Mouse (Mus musculus) heart, postnatal 4 days (tissue): Measurements from ENCODE around the gene Ccdc120. TPM values are rescaled to one million over a fixed set of nuclear protein-coding genes. Genes with fewer than 3 reads are reported as not detected.

Experiments used
- DNase-seq: peaks from one replicate; pipeline ENCODE4 v3.0.0; 2021
- total RNA-seq, 2 experiments: library from RNA; stranded (reverse); gene quantifications; 2 replicates each; pipeline ENCODE4 v1.2.3; 2021

The Ccdc120 gene
- total RNA-seq: 1 to 10 TPM; 1.2 to 3.0 TPM

DNA sequence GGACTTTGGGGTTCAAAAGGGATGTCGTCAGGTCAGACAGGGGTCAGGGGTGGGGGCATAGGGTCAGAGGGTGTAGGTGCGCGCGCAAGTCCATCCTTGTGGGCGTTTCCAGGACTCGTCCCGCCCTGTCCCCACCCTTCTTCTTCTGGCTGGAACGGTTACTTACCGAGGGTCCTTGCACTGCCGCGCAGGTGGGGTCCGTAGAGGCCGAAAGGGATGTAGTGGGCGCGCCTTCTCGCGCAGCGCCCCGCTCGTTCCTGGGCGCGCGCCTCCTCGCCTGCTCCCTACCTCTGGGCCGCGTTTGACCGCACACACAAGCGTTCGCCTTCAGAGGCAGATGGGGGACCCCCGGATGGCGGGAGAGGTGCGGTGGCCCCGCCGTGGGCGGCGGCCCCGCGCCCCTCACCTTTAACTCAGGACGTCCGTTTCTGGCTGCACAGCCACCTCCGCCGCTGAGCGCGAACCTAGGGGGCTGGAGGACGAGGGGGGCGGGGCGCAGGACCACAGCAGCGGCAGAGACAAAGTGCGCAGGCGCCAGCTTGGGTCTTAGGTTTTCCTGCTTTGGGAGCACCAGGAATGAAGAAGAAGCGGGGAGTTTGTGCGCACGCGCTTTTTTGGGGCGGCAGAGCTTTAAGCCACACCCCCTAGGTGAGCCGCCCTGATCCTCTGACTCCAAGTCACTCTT lies at the start of gene Ccdc120:
Gene Ccdc120 (minus strand): TSS at position 474 of the 685 bp plus-strand sequence.
- peak; percentile 67 for DNase-seq

- no peak for DNase-seq
These were observed 46.6 kb upstream of the Ccdc120 start for GRCm38 (mm10) chrX:7797327-7797726.

DNA sequence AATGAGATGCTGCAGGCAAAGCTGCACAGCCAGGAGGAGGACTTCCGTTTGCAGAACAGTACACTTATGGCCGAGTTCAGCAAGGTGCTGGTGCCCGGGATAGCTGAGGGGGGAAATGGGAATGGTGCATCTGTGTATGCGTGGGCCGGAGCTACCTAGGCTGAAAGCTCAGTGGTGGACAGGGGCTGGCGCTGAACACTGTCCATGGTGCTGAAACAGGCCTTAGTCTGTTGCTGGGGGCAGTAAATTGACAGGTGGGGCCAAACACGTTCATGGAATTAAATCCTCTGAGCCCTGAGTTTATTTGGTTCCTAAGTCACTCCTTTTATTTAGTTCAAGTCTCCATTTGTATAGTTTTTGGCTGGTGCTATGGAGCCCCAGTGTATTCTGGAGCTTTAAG lies 44.3 kb upstream of the Ccdc120 start:
- DNase-seq: peak; percentile 60

DNA sequence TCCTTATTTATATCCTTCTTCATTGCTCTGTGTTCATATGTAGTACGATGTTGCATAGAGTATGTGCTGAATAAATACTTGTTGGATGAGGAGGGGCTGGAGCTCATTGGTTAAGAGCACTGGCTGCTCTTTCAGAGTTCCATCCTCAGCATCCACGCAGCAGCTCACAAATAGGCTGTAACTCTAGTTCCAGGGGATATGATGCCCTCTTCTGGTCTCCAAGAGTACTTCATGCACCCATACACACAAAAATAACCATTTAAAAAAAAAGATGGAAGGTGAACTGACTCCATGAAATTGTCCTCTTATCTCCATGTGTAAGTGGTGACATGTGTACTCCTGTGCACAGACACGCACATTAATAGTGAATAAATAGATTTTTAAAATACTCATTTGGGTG lies 42.7 kb upstream of the Ccdc120 start:
- DNase-seq: no peak

DNA sequence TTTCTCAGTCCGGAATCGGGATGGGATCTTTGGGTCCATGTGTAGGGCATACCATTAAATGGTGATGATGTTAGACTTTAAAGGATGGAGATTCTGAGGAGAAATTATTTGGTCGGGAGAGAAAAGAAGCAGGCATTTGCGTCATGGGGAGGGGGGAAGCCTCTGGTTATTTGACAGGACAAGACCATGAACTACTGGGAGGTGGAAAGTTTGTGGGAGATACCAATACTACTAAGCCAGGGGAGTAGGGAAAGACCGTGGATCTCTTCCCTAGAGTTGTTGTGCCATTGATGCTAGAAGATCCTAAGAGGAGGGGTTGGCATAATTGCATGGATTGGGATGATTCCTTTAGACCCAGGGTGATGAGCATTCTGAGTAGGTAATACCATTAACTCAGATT lies 39.6 kb upstream of the Ccdc120 start:
- no peak for DNase-seq

DNA sequence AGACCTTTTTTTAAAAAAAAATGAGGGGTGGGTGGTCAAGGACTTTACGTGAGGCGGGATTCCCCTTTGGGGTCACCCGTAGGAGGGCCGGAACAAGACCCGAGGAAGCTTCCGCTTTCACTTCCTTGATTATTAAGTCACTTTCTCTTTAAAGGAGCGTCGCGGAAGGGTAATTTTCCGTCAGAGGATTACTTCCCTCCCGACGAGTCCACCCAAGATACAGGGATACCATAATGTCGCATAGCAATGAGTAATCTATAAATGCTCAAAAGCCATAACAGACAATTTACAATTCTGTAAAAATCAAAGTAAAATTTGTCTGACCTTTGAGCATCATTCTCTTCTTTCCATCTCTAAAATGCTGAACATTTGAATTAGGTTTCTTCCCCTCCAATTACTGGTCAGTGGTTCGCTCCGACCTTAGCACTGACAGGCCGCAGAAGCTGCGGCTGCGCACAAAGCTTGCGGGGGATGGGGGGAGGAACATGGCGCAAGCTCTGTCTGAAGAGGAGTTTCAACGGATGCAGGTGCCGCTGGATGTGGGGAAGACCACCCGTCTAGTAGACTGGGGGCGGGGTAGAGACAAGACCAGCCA lies 38.9 kb upstream of the Ccdc120 start, which contains the start of gene Gripap1:
Gene Gripap1 (plus strand): TSS at position 224 of the 595 bp plus-strand sequence.
- DNase-seq: peak; percentile 71

GRCm38 (mm10) chrX:7782603-7783092 lies 31.9 kb upstream of the Ccdc120 start:
- no peak for DNase-seq

GRCm38 (mm10) chrX:7779294-7779693 lies 28.6 kb upstream of the Ccdc120 start:
- DNase-seq: no peak

GRCm38 (mm10) chrX:7778450-7779244 lies 27.9 kb upstream of the Ccdc120 start:
- DNase-seq: no peak

DNA sequence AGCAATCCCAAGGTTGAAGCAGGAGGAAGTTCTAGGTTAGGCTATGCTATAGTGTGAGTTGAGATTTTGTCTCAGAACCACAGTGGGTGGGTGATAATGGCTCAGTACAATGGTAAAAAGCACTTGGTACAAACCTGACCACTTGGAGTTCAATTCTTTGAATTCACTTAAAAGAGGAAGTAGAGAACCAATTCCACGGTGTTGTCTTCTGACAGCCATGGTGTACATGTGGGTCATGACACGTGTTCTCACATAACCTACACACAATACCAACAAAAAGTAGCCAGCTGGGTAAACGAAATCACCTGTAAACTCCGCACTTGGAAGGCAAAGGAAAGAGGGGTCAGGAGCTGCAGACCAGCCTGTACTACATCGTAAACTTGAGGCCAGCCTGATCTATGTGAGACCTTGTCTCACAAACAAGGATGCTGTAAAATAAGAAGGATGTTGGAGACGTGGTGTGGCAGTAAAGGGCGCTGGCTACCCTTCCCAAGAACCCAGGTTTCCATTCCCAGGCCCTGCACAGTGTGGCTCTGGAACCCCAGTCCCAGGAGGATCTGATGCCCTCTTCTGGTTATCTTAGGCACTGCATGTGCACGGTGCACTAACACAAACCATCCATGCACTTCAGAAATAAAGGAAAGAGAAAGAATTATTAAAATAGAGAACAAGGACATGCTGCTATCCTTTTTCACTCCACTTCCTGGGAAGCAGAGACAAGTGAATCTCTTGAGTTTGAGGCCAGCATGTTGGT lies 25.8 kb upstream of the Ccdc120 start:
- DNase-seq: peak; percentile 68

DNA sequence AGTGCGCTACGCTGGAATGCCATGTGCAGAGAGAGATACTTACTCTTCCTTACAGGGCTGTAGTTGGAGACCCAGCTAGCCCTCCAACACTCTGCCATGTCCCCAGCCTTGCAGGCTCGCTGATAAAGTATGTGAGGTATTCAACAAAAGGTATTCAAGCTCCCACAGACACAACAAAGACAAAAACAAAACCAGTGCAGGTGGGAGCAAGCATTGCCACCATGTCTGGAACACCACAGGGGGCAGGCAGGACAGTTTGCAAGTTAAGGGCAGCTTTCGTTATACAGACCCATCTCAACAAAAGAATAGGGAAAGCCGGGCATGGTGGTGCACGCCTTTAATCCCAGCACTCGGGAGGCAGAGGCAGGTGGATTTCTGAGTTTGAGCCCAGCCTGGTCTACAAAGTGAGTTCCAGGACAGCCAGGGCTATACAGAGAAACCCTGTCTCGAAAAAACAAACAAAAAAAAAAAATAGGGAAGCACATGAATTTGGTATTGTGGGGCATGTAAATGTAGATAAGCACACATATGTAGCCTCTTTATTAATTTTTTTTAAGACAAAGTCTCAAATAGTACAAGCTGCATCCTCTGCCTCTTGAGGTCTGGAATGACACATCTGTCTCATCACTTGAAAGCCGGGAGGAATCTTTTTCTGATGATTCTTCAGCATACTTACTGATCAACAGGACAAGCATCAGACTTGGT lies 24.9 kb upstream of the Ccdc120 start:
- DNase-seq: no peak

GRCm38 (mm10) chrX:7772766-7773165 lies 22.1 kb upstream of the Ccdc120 start:
- no peak for DNase-seq

DNA sequence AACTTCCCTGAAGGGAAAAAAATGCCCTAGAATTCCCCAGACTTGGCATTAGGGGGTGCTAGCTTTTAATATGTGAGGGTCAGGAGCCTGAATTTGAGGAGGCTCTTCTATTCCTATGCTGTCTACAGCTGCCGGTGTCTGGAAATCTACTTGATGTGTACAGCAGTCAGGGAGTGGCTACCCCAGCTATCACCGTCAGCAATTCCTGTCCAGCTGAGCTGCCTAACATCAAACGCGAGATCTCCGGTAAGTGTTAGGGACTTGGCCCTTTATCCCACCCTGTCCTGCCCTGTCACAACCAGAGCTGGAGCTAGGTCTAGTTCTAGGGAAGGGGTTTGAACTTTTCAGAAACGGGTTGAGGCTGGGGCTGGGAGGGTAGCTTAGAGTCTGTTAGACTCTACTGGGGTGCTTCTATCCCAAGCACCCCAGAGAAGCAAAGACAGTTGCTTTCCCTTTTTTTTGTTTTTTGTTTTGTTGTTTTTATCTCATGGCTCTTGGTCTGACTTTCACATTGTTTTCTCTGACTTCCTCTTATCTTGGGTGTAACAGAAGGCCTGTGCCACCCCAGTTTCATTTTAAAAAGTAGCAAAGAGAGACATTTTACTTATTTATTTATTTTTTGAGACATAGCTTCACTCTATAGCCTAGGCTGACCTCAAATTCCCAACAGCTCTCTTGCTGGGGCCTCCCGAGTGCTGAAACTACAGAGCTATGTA lies 18.8 kb upstream of the Ccdc120 start:
- DNase-seq: no peak

DNA sequence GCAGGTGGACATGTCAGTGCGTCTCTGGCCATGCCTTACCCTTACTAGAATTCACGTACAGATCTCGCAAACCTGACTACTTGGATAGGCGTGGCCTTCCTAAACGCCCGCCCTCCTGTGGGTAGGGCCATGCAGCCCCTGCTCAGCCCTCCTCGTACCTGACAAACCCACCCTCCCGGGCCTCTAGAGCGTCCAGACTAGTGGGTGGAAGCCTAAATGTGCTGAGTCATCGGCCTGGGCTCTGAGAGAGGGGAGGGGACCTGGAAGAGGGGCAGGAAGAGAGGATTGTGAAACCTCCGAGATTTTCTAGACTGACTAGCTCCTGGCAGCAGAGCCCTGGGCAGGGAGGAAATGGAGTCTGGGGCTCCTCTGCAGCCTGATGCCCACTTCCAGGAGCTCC lies 15.1 kb upstream of the Ccdc120 start:
- DNase-seq: peak; percentile 32

GRCm38 (mm10) chrX:7765281-7765670 lies 14.6 kb upstream of the Ccdc120 start:
- no peak for DNase-seq

GRCm38 (mm10) chrX:7764657-7765280 lies 14.1 kb upstream of the Ccdc120 start:
- DNase-seq: no peak

DNA sequence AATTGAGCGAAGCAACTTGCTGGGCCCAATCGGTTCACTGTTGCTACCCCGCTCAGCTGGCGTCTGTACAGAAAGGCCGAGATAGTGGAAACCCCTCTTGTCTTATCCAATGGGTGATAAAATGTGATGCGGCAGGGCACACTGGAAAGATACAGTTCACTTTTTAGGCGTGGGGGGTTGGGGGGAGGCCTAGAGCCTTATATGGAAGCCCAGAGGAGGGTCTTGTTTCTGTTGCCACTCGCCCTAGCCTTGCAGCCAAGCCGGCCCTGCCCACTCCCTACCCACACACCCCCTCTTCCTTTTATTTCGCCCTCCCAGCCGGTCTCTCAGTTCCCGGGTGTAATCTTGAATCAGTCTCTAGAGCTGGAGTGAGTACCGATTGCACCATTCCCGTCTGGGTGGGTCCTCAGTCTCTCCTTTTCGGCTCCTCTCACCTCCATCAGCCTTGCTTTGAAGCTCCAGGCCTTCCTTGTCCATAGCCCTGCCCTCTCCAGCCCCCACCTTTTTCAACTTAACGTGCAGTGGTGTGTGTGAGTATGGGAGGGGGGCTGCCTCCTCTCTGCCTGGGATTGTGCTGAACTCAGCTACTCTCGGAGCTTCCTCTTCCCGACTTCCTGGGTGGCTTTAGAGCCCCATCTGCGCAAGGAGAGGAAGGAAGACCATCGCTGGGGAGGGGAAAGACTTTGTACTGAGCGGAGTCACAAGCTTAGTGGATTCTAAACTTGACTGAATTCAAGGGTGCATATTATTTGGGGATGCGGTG lies 13.1 kb upstream of the Ccdc120 start:
- DNase-seq: peak; percentile 27

GRCm38 (mm10) chrX:7762921-7763197 lies 12.2 kb upstream of the Ccdc120 start:
- DNase-seq: no peak

GRCm38 (mm10) chrX:7762137-7762920 lies 11.6 kb upstream of the Ccdc120 start, which contains the start of gene Tfe3:
Gene Tfe3 (plus strand): TSS chrX:7762560.
- DNase-seq: peak; percentile 92
